Mouse (Mus musculus): ENCODE measurements around the gene Anxa3. TPM values are rescaled to one million over a fixed set of nuclear protein-coding genes. Genes with fewer than 3 reads are reported as not detected.

The Anxa3 gene
- polyA plus RNA-seq, 1 experiment, result 198 TPM

GRCm38 (mm10) chr5:96870996-96871395 lies 77.9 kb downstream of the Anxa3 start:
- no peak overlapping the region for H3K4me3 ChIP-seq (ENCODE audit: insufficient read depth, low read length)
- H3K27ac ChIP-seq (ENCODE audit: insufficient read depth, low read length), result no peak overlapping the region
- no peaks in the 10 kb centered on the region for H3K4me1 ChIP-seq (ENCODE audit: control insufficient read depth, insufficient read depth, low read length)
- no peak for TF ChIP-seq CTCF (IDR thresholded peaks at IDR 0.05; ENCODE audit: borderline replicate concordance, insufficient read depth, low read length)

- TF ChIP-seq POLR2A (IDR thresholded peaks at IDR 0.05; ENCODE audit: low read depth, low read length) (no peak), CTCF (IDR thresholded peaks at IDR 0.05; ENCODE audit: borderline replicate concordance, insufficient read depth, low read length) (no peak)
- Histone ChIP-seq H3K4me3 (ENCODE audit: insufficient read depth, low read length) (no peak overlapping the region), H3K27ac (ENCODE audit: insufficient read depth, low read length) (no peak overlapping the region), H3K4me1 (ENCODE audit: control insufficient read depth, insufficient read depth, low read length) (no peaks in the 10 kb centered on the region)
Observed at GRCm38 (mm10) chr5:96878178-96878577, 85.0 kb downstream of the Anxa3 start.

DNA sequence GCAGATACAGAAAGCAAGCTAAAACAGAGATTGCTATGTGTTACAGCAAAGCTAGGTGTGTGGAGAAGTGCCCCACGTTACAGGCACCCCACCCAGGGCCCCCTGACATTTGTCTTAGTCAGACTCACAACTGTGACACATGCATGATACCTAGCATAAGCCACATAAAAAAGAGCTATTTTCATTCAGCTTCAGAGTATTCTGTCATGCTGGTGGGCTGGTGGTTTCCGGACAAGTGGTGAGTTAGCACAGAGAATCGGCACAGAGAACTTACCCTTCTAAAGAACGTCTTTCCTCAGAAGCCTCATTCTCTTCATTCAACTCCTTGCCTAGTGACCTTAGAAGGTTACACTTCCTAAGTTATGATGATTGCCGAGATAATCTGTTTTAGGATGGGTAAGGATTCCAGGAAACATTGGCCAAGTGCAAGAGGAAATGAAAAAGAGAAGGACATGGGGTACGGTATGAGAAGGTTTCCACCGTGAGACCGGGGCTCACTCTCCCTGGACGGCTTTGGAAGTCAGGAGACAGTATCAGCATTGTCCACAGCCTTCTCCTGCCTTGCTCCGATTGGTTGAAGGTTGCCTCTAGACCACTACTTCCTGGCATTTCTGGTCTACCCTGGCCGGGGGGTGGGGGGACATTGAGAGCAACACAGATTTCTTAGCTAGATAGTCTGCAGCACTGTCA lies 85.9 kb downstream of the Anxa3 start:
- no peak for TF ChIP-seq CTCF (IDR thresholded peaks at IDR 0.05; ENCODE audit: borderline replicate concordance, insufficient read depth, low read length)
- Histone ChIP-seq H3K4me1 (ENCODE audit: control insufficient read depth, insufficient read depth, low read length) (no peaks in the 10 kb centered on the region), H3K4me3 (ENCODE audit: insufficient read depth, low read length) (no peak overlapping the region), H3K27ac (ENCODE audit: insufficient read depth, low read length) (no peak overlapping the region)

- TF ChIP-seq POLR2A (IDR thresholded peaks at IDR 0.05; ENCODE audit: low read depth, low read length), result no peak
- no peak for TF ChIP-seq CTCF (IDR thresholded peaks at IDR 0.05; ENCODE audit: borderline replicate concordance, insufficient read depth, low read length)
- Histone ChIP-seq H3K27ac (ENCODE audit: insufficient read depth, low read length) (no peak overlapping the region), H3K4me3 (ENCODE audit: insufficient read depth, low read length) (no peak overlapping the region), H3K4me1 (ENCODE audit: control insufficient read depth, insufficient read depth, low read length) (no peaks in the 10 kb centered on the region)
Observed at GRCm38 (mm10) chr5:96880231-96880630, 87.1 kb downstream of the Anxa3 start.

DNA sequence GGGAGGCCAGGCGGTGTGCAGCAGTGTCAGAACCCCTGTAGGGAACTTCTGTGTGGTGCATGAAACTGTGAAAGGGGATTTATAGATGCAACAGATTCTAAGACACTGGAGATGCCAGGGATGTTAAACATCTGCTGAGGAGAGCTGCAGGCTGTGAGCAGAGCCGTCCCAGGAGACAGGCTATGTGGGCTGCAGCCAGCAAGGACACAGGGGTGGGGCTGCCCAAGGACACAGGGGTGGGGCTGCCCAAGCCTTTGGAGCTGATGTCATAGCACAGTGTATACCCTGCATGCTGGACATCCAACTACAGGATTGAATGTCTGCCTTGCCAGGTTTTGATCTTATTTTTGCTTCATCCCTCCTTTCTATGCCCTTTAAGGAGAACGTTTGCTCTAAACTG lies 88.0 kb downstream of the Anxa3 start:
- H3K27ac ChIP-seq (ENCODE audit: insufficient read depth, low read length), result no peak overlapping the region
- TF ChIP-seq POLR2A (IDR thresholded peaks at IDR 0.05; ENCODE audit: low read depth, low read length) (no peak), CTCF (IDR thresholded peaks at IDR 0.05; ENCODE audit: borderline replicate concordance, insufficient read depth, low read length) (no peak)
- no peaks in the 10 kb centered on the region for H3K4me1 ChIP-seq (ENCODE audit: control insufficient read depth, insufficient read depth, low read length)
- no peak overlapping the region for H3K4me3 ChIP-seq (ENCODE audit: insufficient read depth, low read length)

DNA sequence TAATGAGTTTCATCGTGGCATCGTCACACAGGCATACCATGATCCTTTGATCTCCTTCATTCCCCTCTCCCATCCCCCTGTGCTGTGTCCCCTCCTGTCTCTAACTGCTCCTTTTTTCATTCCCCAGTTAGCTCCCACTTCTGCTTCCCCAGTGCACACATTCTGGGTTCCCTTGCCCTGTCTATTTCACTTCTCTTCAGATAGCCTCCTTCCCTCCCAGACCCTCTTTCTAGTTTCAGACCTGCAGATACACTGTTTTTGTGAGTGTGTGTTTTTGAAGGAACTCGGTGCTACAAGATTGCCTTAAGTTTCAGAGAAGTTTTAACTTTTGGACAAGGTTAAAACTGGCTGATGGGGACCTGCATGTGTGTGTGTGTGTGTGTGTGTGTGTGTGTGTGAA lies 88.5 kb downstream of the Anxa3 start:
- no peak for TF ChIP-seq CTCF (IDR thresholded peaks at IDR 0.05; ENCODE audit: borderline replicate concordance, insufficient read depth, low read length)
- H3K27ac ChIP-seq (ENCODE audit: insufficient read depth, low read length), result no peak overlapping the region
- no peak overlapping the region for H3K4me3 ChIP-seq (ENCODE audit: insufficient read depth, low read length)
- H3K4me1 ChIP-seq (ENCODE audit: control insufficient read depth, insufficient read depth, low read length), result no peaks in the 10 kb centered on the region

DNA sequence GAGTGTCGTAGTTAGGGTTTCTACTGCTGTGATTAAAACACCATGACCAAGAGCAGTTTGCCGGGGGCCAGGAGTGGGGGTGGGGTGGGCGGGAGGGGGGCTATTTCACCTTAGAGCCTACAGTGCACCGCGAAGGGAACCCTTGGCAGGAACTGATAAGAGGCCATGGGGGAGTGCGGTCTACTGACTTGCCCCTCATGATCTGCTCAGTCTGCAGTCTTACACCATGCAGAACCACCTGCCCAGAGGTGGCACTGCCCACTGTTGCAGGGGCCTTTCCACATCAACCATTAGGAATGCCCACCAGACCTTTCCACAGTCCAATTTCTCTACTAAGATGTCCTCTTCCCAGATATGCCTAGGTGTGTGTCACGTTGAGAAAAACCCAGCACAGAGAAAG lies 92.1 kb downstream of the Anxa3 start:
- no peak overlapping the region for H3K4me3 ChIP-seq (ENCODE audit: insufficient read depth, low read length)
- H3K27ac ChIP-seq (ENCODE audit: insufficient read depth, low read length), result no peak overlapping the region
- no peak for TF ChIP-seq CTCF (IDR thresholded peaks at IDR 0.05; ENCODE audit: borderline replicate concordance, insufficient read depth, low read length)
- TF ChIP-seq POLR2A (IDR thresholded peaks at IDR 0.05; ENCODE audit: low read depth, low read length), result no peak
- H3K4me1 ChIP-seq (ENCODE audit: control insufficient read depth, insufficient read depth, low read length), result no peaks in the 10 kb centered on the region

DNA sequence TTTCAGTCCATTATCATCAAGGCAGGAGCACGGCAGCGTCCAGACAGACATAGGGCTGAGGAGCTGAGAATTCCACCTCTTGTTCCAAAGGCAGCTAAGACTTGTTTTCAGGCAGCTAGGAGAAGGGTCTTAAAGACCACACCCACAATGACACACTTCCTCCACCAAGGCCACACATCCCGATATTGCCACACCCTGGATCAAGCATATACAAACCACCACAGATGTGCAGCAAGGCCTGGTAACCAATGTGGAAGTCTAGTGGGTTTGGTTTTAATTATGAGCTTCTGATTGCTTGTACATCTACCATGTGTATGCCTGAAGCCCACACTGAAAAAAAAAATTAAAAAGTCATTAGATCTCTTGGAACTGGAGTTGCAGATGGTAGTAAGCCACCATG lies 95.3 kb downstream of the Anxa3 start:
- Histone ChIP-seq H3K4me1 (ENCODE audit: control insufficient read depth, insufficient read depth, low read length) (no peaks in the 10 kb centered on the region), H3K4me3 (ENCODE audit: insufficient read depth, low read length) (no peak overlapping the region), H3K27ac (ENCODE audit: insufficient read depth, low read length) (no peak overlapping the region)
- TF ChIP-seq POLR2A (IDR thresholded peaks at IDR 0.05; ENCODE audit: low read depth, low read length) (no peak), CTCF (IDR thresholded peaks at IDR 0.05; ENCODE audit: borderline replicate concordance, insufficient read depth, low read length) (no peak)

- Histone ChIP-seq H3K4me3 (ENCODE audit: insufficient read depth, low read length) (no peak overlapping the region), H3K27ac (ENCODE audit: insufficient read depth, low read length) (no peak overlapping the region), H3K4me1 (ENCODE audit: control insufficient read depth, insufficient read depth, low read length) (no peaks in the 10 kb centered on the region)
- TF ChIP-seq POLR2A (IDR thresholded peaks at IDR 0.05; ENCODE audit: low read depth, low read length) (no peak), CTCF (IDR thresholded peaks at IDR 0.05; ENCODE audit: borderline replicate concordance, insufficient read depth, low read length) (no peak)
Observed at GRCm38 (mm10) chr5:96890367-96890766, 97.2 kb downstream of the Anxa3 start.

Other genes with a start within 250 kb of the Anxa3 start
- 13.5 and 13.6 TPM in 2 replicates for gene Bmp2k, start 204.3 kb downstream of the Anxa3 start, polyA plus RNA-seq (2011; ENCODE audit: insufficient read length, low read depth, missing spikeins)